Mouse (Mus musculus): ENCODE measurements around the gene Cabin1.

The Cabin1 gene

DNA sequence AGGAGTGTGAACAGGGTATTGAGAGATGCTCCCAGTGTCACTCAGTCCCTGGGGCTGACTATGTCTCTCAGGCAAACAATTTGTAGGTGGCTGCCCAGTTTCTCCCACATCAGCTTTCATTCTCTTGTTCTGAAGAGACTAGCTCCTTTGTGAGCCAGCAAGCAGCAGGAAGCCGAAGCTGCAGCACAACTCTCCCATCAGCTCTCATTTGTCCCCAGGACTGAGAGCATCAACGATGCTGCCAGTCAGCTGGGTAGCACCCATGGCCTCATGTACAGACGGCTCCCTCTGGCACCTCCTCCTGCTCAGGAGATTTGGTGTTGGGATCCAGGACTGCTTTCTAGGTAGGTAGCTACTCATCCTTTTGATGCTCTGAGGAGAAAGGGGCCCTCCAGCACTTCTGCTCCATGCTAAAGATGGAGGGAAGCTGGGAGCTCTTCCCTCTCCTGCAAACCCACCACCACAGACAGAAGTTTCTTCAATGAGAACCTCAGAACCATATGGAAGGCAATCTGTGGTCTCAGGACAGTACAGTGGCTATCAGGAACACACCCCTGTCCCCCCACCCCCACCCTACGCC lies 97.6 kb downstream of the Cabin1 start:
- no peak for DNase-seq (ENCODE audit: low spot score in 2 of 2)

DNA sequence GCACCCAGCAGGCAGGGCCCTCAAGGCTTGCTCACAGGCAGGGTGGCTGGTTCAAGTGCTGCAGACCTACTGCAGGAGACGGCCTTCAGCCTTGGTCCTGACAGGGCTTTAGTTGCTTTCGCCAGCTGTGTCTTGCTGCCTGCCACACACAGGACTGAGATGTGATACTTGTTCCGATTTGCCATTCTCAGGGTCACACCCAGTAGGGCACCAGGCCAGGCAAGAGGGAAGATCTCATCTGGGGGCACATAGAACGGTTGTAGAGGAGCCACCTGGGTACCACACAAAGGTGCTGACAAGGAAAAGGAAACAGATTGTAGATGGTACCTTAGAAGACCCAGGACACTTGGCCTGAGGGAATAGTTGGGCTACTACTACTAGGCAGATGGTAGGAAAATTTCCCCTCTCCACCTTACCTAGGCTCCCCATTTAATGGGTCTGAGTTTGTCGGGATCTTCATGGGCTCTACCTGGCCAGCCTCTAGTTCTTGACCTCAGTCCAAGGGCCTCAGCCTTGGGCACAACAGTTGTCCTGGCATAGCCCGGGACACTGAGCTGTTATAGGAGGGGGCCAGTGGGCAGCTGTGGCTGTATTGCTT lies 99.4 kb downstream of the Cabin1 start:
- no peak for DNase-seq (ENCODE audit: low spot score in 2 of 2)

DNA sequence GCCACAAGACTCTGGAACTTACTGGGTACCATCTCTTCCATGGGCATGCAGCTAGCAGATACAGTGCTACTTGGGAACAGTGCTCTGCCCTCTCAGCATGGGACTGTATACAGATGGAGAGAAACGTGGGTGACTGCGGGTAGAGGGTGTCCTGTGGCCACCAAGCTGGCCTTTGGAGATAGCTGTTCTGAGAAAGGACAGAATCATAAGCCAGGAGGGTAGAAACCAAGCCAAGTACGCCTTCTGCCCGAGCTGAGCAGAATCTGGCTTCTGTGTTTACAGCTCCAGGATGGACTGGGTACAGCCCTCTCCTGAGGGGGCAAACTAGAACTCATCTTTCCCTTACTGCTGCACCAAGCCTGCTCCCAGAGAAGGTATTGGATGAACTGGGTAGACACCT lies 101.6 kb downstream of the Cabin1 start:
- DNase-seq (ENCODE audit: low spot score in 2 of 2) = no peak

DNA sequence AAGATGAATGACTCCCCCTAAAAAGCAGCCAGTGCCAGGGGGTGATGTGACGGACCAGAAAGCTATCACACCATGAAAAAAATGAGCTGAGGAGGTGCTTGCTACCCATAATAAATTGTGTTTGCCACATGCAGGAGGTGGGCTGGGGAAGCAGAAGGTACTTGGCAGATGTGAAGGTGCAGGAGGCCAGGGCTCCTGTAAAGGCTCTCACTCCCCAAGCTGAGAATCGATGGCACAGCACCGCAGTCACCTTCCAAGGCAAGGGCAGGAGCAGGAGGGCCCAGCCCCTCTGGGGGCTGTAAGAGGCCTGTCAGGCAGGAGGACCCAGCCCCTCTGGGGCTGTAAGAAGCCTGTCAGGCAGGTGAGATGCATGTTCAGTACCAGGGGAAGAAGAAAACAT lies 102.3 kb downstream of the Cabin1 start:
- DNase-seq (ENCODE audit: low spot score in 2 of 2) = no peak

DNA sequence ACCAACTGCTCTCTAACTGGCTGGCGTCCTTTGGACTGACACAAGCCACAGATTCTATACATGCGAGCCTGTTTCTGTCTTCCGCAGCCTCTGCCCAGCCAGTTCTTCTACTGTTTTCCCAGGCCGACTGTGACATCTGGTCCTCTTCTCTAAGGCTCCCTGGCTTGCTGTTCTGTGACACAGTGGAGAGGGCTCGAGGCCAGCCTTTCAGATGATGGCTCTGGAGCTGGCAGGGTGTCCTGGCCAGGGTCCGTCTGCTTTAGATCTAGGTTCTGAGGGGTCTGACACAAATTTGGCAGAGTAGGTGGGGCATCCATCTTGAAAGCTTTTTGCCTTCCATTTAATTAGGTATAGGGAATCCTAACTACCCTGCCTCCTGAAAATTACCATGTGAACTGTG lies 102.8 kb downstream of the Cabin1 start:
- DNase-seq (ENCODE audit: low spot score in 2 of 2) = no peak

DNA sequence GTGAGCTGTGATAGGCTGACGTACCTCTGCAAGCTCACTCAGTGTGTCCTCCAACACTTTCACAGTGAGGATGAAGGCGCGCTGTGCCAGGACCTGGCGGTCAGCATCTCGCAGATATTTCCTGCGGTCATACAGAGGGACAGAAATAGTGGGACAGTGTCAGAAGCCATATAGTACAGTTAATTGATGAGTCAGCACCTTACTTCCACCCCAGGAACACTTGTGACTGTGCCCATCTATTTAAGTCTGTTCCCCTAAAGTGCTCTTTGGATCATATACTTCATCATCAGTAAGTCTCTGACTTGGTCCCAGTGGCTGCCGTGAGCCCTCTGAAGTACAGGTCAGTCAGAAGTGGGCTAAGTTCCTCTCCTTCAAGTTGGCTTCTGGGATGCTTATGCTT lies 106.4 kb downstream of the Cabin1 start:
- DNase-seq (ENCODE audit: low spot score in 2 of 2) = no peak

DNA sequence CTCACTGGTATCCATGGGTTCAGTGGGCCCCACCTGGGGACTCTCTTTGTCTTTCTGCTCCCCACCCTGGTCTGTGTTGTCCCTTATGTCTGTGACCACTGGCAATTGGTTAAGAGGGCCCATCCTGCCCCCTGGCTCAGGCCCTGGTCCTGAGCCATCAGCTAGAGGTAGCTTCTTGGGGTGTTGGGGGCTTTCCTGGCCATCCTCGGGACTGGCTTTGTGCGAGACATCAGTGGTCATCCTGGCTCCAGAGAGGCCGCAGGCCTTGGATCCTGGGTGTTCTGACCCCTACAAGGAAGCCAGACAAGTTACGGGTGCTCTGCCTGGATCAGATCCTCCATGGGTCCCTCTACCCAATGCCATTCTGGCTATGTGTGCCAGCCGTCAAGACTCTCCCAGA lies 107.0 kb downstream of the Cabin1 start:
- DNase-seq (ENCODE audit: low spot score in 2 of 2) = no peak

DNA sequence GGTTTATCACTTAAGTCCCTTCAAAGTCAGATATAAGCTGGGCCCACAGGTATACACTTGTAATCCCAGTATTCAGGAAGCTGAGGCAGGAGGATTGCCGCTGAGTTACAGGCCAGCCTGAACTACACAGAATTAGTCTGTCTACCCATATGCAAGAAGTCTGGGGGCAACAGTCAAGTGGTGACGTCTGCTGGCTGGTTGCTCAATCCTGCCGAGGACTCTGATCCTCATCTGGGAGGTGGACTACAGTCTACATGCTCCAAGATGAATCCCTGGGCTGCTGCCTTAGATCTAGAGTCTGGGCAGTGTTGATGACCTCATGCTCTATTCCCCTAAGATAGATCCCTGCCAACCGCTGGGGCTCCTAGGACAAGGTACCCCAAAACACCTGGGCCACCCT lies 110.1 kb downstream of the Cabin1 start:
- no peak for DNase-seq (ENCODE audit: low spot score in 2 of 2)

DNA sequence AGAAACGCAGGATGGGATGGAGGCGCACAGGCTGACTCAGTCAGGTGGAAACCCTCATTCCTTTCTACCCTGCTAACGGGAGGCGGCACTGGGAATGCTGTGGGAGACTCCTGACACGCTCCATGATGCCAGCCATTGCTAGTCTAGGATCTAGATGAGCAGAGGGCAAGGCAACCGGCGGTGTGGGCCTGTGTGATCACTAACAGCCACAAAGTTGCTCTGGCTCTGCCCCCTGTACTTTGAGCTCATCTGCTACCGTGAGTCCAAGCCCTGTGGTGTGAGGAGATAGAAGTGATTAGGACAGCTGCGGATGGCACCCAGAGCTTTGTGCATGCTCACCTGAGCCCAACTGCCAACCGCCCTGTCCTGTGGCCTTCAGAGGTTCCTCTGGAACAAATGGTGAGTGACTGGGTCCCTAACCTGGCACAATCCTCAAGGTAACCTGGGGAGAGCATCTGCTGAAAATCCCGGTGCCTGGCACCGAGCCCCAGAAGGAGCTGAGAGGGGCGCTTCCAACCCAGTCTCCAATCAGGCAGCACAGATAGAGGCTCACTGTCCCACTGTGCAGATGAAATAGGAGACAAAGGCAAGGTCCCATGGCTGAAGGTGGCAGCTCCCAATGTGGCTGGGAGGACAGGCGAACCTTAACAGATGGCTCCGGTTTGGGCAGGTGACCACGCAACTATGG lies 112.6 kb downstream of the Cabin1 start:
- DNase-seq (ENCODE audit: low spot score in 2 of 2) = no peak

DNA sequence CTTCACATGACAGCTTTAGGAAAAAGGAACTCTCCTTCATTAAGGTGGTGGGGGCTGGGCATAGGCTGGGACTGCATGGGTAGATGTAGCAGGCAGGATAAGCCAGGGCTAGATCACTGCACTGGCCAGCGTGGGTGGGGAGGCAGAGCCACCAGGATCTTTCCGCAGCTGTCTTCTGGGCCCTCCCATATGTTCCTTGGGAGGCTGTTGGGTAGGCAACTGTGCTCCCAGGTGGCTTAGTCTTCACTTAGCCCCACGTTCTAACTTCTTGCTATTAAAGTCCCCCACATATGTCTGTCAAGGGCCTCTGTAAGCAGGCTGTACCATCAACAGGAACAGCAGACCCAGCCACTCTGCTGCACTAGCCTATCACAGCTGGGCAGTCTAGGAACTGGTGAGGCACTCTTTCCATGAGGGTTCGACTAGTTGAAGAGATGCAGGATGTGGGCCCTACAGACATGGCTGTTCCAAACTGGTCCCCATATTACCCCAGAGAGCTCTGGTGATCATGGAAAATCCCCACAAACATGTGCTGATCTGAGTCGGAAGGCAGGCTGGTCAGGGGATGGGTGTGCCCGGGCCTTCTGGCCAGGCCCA lies 113.7 kb downstream of the Cabin1 start:
- no peak for DNase-seq (ENCODE audit: low spot score in 2 of 2)

DNA sequence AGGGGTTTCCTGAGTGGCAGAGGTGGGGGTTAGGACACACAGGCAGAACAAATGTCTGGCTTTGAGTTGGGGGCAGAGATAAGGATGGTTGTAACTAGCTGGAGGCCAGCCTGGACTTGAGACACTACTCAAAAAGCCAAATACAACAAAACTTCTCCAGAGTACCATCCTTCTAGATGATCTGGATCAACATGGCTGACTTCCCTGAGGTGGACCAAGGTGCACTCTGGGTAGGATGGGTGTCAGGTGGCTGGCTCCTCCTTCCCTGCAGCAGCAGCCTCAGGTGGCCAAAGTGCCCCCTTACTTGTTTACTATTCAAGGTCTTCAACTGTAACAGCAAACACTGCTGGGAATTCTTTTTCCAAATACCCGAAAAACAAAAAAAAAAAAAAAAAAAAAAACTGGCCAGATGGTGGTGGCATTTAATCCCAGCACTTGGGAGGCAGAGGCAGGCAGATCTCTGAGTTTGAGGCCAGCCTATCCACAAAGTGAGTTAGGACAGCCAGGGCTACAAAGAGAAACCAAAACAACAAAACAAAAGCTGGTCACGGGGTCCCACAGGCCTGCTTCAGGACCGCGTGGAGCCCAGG lies 114.6 kb downstream of the Cabin1 start:
- DNase-seq (ENCODE audit: low spot score in 2 of 2) = no peak

DNA sequence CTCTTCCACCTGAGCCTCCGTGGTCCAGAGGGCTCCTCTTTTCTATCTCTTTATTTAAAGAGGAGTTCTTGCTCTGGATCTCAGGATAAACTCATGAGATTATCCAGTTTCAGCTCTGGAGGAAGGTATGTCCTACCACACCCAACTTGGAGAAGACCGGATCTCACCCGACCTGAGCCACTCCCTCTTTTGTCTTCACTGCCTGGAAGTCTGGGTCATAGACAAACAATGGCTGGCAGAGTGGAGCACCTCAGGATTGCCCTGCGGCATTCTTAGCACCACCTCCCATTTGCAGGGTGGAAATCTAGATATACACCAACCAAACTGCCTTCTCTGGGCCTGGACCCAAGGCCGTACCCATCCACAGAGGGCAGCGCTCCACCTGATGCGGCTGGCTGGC lies 115.1 kb downstream of the Cabin1 start:
- DNase-seq (ENCODE audit: low spot score in 2 of 2) = no peak

DNA sequence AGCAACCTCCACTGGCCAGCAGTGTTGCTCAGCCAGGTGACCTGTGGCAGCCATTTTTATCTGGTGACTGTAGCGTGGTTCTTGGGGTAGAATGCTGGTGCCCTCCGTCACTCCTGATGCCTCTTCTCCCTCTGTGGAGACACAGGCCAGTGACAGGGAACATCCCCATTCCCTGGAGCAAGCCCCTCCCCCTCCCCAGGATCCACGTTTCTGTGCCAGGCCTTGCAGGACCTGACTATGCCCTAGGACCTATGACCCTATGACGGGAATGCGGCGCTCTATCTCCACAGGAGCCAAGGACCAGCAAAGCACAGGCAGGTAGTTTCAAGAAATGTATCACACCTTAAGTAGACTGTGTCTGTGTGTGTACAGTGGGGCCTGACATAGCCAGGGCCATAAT lies 116.0 kb downstream of the Cabin1 start:
- no peak for DNase-seq (ENCODE audit: low spot score in 2 of 2)

DNA sequence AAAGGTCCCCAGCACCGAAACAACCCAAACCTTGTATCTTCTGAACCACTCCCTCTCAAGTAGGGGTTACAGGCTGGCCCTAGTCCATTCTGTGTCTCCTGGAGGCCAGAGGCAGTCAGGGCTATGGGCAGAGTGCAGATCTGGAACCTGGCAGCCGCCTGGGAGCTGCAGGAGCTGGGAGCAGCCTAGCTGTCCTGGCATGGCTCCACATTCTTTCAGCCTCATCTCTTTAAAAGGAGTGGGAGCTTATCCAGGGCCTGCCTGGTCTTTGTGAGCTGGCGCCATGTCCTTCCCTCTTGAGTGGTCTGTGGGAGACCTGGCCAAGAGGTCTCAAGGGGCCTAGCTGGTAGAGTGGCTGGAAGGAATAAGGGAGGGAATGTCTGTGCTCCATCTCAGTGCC lies 116.8 kb downstream of the Cabin1 start:
- no peak for DNase-seq (ENCODE audit: low spot score in 2 of 2)

DNA sequence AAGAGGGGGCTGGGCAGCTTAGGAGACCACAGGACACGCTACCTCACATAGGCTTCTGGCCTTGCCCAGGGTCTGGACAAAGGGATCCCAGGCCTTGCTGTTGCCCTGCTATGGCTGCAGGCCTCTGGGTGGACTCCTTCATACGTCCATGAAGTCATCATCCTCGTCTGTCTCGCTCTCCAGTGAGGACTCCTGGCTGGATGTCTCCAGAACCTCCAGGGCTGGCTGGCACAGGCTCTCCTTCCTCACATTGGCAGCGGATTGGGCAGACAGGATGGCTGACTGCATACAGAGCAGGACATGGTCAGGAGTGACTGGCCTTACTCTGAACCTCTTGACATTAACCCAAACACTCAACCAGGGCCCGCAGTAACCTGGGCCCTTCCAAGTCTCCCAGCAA lies 117.7 kb downstream of the Cabin1 start:
- DNase-seq (ENCODE audit: low spot score in 2 of 2) = no peak

DNA sequence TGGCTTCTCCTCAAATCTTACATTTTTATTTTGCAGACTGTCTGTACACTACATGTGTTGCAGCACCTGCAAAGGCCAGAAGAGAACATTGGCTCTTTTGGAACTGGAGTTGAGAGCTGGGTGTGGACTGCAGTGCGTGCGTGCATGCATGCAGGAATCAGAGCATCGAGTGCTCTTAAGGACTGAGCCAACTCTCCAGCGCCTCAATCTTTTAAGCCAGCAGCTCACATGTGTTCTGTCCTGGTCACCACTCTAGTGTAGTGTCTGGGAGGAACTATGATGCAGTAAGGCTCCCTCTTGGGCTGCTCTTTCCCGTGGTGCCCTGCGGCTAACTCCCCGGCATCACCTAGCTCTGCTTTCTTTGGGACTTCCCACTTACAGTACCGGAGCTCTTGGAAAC lies 118.5 kb downstream of the Cabin1 start:
- DNase-seq (ENCODE audit: low spot score in 2 of 2) = no peak

DNA sequence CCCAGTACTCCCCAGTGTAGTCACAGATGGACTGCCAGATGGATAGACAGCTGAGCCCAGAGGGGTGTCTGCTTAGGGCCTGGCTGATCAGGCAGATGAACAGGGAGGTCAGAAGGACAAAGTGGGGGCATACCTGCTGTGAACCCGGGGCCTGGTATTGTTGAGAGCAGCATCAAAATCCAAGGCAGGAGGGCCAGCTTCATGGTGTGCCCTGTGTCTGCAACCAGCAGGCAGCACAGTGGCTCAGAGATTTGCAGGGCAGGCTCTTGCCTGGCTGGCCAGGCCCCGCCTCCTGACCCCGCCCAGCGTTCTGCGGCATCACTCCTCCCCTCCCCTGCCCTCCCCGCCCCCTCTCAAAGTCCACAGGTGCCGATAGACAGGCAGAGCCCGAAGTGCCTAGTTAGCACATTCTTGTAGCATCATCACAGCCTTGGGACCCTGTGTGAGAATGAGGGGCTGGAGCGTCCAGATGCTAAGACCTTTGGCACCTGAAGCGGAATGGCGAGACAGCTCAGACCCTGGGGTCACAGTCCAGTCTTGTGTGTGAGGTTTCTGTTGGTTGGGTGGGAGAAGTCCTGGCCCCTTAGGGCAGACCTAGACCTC lies 120.3 kb downstream of the Cabin1 start, which contains the start of gene Susd2:
Gene Susd2, minus strand, starts transcription at position 268 of the 603 bp plus-strand sequence.
- peak; percentile 38 to 49 for DNase-seq (ENCODE audit: low spot score in 2 of 2)

DNA sequence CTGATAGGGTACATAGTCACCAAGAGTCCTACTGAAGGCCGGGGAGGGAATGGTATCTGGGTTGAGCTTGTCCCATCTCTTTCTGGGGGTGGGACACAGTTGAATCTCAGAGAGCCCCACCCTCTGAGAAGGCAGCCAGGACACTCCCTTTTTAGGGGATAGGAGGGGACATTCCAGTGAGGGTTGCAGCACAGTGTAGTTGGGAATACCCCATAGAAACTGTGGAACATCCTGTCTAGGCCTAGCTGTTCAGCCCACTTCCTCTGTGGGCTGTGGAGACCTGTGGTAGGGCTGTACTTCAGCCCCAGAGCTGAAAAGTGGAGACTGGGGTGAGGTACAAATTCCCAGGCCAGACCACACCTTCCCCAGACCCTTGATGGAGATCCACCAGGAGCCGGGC lies 121.2 kb downstream of the Cabin1 start:
- DNase-seq (ENCODE audit: low spot score in 2 of 2) = no peak

DNA sequence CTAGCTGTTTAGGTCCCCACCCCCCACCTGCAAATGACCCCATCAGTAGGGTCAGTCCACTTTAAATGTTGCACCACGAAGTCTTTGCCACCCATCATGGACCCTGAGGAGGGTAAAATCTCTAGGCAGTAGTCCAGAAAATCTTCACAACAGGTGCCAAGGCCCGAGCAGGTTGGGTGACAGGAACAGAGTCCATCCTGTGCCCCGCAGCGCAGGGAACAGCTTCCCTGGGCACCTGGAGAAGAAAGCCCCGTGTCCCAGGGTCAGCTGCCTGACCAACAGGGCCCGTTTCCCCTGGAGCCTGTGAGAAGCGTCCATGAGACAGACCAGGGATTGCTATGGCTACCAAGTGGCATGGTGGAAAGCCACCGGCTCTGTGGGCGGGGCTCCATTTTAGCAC lies 121.7 kb downstream of the Cabin1 start:
- DNase-seq (ENCODE audit: low spot score in 2 of 2) = no peak

DNA sequence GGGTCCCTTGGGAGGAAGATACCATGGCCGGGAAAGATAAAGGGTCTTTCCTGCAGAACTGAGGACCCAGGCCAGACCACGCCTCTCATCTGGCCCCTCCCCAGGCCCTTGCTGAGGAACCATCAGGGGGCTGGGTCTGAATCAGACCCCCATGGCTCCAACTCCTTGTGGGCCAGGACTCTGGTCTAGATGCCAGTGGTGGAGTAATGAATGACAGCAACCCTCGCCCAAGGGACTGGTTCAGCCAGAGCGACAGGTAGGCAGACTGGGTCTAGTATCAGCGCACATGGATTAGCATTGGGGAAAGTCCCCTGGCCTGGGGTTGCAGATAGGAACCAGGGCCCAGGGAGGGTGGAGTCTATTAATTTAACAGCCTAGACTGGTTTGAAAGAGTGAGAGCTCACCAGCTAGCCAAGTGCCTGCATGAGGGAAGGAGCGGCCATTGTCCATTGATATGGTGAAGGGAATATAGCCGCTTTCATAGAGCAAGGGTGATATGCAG lies 122.4 kb downstream of the Cabin1 start:
- DNase-seq (ENCODE audit: low spot score in 2 of 2) = no peak

DNA sequence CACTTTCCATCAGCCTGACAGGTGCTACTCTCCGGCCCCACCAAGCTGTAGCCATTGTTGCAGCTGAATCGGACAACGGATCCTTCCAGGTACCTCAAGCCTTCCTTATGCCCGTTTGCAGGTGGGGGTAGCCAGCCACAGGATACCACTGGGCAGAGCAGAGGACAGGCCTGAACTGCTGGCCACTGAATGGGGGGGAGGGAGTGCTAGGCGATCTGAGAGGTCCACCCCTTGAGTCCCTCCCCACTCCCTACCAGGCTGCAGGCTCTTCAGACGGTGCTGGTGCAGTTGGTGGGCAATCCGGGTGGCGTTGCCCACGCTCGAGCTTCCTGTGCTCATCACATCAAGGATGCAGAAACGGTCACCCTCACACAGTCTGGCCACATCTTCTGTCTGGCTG lies 126.4 kb downstream of the Cabin1 start:
- no peak for DNase-seq (ENCODE audit: low spot score in 2 of 2)

All from spleen, postnatal 14 days (tissue).